Mouse (Mus musculus): ENCODE measurements around the gene 2810021J22Rik. TPM values are rescaled to one million over a fixed set of nuclear protein-coding genes. Genes with fewer than 3 reads are reported as not detected.

2810021J22Rik gene
- polyA plus RNA-seq, 1 experiment from 2014 or later = 9.9 TPM

GRCm38 (mm10) chr11:58918759-58919158 lies 51.7 kb downstream of the 2810021J22Rik start:
- WGBS = 76% methylated on average over 5 of the region's 5 CpGs

GRCm38 (mm10) chr11:58922420-58922819 lies 55.4 kb downstream of the 2810021J22Rik start:
- Histone ChIP-seq H3K4me3 (replicated peaks) (no peak overlapping the region), H3K4me2 (no peak overlapping the region), H3K27me3 (no peaks in the 10 kb centered on the region), H3K36me3 (no peaks in the 10 kb centered on the region), H3K9me3 (replicated peaks) (no peaks in the 10 kb centered on the region), H3K4me1 (no peaks in the 10 kb centered on the region), H3K27ac (no peak overlapping the region), H3K9ac (no peak overlapping the region)
- 82% methylated on average over 9 of the region's 9 CpGs for WGBS
- ATAC-seq (replicated peaks; ENCODE audit: low FRiP score) = no peak

More at GRCm38 (mm10) chr11:58918759-58919158, 51.7 kb downstream of the 2810021J22Rik start:
- peaks cover 6% of the 10 kb centered on the region for H3K4me1 ChIP-seq
- no peak overlapping the region for H3K27ac ChIP-seq
- no peak for ATAC-seq (replicated peaks; ENCODE audit: low FRiP score)
- H3K36me3 ChIP-seq = no peaks in the 10 kb centered on the region
- H3K9me3 ChIP-seq (replicated peaks) = no peaks in the 10 kb centered on the region
- H3K4me2 ChIP-seq = no peak overlapping the region
- H3K9ac ChIP-seq = no peak overlapping the region
- no peak overlapping the region for H3K4me3 ChIP-seq (replicated peaks)
- 0 out of 2 replicates have a peak, but pooled peaks cover 5% of the 10 kb centered on the region for H3K27me3 ChIP-seq

DNA sequence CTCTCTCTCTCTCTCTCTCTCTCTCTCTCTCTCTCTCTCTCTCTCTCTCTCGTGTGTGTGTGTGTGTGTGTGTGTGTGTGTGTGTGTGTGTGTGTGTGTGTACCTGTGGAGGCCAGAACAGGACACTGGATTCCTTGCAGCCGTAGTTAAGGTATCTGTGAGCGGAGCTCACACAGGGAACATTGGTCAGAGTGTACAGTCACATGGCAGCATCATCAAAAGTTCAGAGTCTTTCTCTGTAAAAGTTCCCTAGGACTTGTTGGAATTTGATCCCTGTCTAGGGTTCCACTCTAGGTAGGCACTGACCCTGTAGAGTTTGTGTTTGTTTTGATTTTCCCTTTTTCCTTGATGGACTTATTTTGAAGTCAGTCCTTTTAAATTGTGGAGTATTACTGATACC lies 59.6 kb downstream of the 2810021J22Rik start:
- no peak overlapping the region for H3K4me3 ChIP-seq (replicated peaks)
- H3K9ac ChIP-seq = no peak overlapping the region
- peaks cover 14% of the 10 kb centered on the region; the same call in 1 of the 2 replicates for H3K4me1 ChIP-seq
- H3K27me3 ChIP-seq = no peaks in the 10 kb centered on the region
- H3K4me2 ChIP-seq = no peak overlapping the region
- 72% methylated on average over 2 of the region's 3 CpGs for WGBS
- no peak overlapping the region for H3K27ac ChIP-seq
- ATAC-seq (replicated peaks; ENCODE audit: low FRiP score) = no peak
- peaks cover 10% of the 10 kb centered on the region for H3K36me3 ChIP-seq
- H3K9me3 ChIP-seq (replicated peaks) = no peaks in the 10 kb centered on the region

GRCm38 (mm10) chr11:58927053-58927452 lies 60.0 kb downstream of the 2810021J22Rik start:
- H3K27me3 ChIP-seq = no peaks in the 10 kb centered on the region
- WGBS = 66% methylated on average over 2 of the region's 2 CpGs

DNA sequence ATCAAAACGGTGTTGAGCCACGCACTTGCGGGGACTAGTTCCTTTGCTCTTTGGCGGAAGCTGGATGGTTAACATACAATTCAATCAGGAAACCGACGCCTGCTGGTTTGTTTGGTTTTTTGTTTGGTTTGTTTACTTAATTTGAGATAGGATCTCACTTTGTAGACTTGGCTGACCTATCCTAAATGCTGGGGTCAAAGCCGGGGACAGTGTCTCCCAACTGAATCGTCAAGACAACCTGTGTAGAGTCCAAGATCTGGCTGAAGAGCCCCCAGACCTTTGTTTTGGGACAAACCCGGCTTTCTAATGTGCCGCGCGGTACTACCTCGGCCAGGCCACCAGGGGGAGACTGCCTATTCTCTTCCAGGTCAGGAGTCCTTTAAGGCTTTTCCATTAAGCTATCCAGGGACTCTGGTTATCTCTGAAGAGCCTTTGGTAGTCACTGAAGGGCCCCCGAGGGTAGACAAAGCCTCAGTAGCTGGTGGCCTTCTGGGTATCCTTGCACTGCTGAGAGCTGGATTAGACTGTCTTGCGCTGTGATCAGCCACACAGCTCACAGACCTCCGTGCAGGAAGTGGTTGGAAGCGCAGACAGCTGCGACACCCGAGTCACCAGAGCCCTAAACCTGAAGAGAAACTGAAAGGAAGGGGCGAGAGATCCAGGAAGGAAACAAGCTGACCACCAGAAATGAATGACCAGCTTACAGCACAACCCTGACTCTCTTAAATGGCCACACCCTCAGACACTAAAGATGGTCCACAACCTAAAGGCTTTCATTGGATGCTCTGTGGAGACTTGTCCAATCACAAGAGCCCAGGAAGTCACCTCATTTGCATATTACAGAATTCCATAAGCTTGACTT lies 61.0 kb downstream of the 2810021J22Rik start:
- Histone ChIP-seq H3K4me2 (peak overlapping the region; percentile 45), H3K9me3 (replicated peaks) (no peaks in the 10 kb centered on the region), H3K4me3 (replicated peaks) (peak overlapping the region; percentile 26), H3K27ac (peak overlapping the region; percentile 74), H3K27me3 (no peaks in the 10 kb centered on the region), H3K4me1 (peaks cover 14% of the 10 kb centered on the region; the same call in 1 of the 2 replicates), H3K9ac (0 out of 2 replicates have a peak overlapping the region, but pooled peaks have one; percentile 14), H3K36me3 (peaks cover 23% of the 10 kb centered on the region)
- WGBS = 34% methylated on average over 20 of the region's 20 CpGs
- ATAC-seq (replicated peaks; ENCODE audit: low FRiP score) = peak; percentile 75

More at GRCm38 (mm10) chr11:58927053-58927452, 60.0 kb downstream of the 2810021J22Rik start:
- Histone ChIP-seq H3K4me1 (peaks cover 14% of the 10 kb centered on the region; the same call in 1 of the 2 replicates), H3K9ac (no peak overlapping the region), H3K4me3 (replicated peaks) (no peak overlapping the region), H3K36me3 (peaks cover 14% of the 10 kb centered on the region), H3K4me2 (no peak overlapping the region), H3K27ac (no peak overlapping the region), H3K9me3 (replicated peaks) (no peaks in the 10 kb centered on the region)
- ATAC-seq (replicated peaks; ENCODE audit: low FRiP score) = no peak

DNA sequence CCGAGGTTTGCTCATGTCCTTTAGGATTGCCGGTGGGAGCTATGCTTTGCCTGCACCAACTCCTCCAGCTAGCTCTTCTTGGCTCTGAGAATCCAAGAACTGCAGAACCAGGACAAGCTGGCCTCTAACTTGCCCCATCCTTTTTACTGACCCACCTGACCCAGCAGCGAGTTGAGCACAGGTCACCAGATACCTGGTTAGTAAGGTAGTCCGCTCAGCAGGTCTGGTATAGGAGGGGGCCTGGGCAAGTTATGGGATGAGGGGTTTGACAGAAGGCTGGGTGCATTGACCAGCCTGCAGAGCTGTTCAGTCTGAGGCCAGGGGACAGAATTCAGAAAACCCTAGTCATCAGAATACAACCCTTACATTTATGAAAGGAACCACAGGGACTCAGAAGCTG lies 62.0 kb downstream of the 2810021J22Rik start:
- Histone ChIP-seq H3K27ac (peak overlapping the region; percentile 22; the same call in 1 of the 2 replicates), H3K4me2 (no peak overlapping the region), H3K9me3 (replicated peaks) (no peaks in the 10 kb centered on the region), H3K4me1 (peaks cover 14% of the 10 kb centered on the region; the same call in 1 of the 2 replicates), H3K36me3 (peaks cover 34% of the 10 kb centered on the region), H3K27me3 (no peaks in the 10 kb centered on the region), H3K9ac (no peak overlapping the region), H3K4me3 (replicated peaks) (no peak overlapping the region)
- 80% methylated on average over 4 of the region's 4 CpGs for WGBS
- ATAC-seq (replicated peaks; ENCODE audit: low FRiP score) = no peak

- H3K27me3 ChIP-seq = no peaks in the 10 kb centered on the region
- peaks cover 40% of the 10 kb centered on the region for H3K36me3 ChIP-seq
- 45% methylated on average over 3 of the region's 3 CpGs for WGBS
- H3K4me1 ChIP-seq = peaks cover 14% of the 10 kb centered on the region; the same call in 1 of the 2 replicates
- no peak for ATAC-seq (replicated peaks; ENCODE audit: low FRiP score)
- no peak overlapping the region for H3K4me2 ChIP-seq
- no peaks in the 10 kb centered on the region for H3K9me3 ChIP-seq (replicated peaks)
- H3K9ac ChIP-seq = no peak overlapping the region
- H3K27ac ChIP-seq = peak overlapping the region; percentile 73
- no peak overlapping the region for H3K4me3 ChIP-seq (replicated peaks)
Measured at GRCm38 (mm10) chr11:58929641-58930040, 62.6 kb downstream of the 2810021J22Rik start.

GRCm38 (mm10) chr11:58930254-58930653 lies 63.2 kb downstream of the 2810021J22Rik start:
- Histone ChIP-seq H3K4me1 (peaks cover 14% of the 10 kb centered on the region; the same call in 1 of the 2 replicates), H3K27me3 (no peaks in the 10 kb centered on the region), H3K36me3 (peaks cover 43% of the 10 kb centered on the region), H3K9ac (no peak overlapping the region), H3K9me3 (replicated peaks) (no peaks in the 10 kb centered on the region), H3K4me2 (no peak overlapping the region), H3K4me3 (replicated peaks) (no peak overlapping the region), H3K27ac (no peak overlapping the region)
- 92% methylated on average over 3 of the region's 3 CpGs for WGBS
- no peak for ATAC-seq (replicated peaks; ENCODE audit: low FRiP score)

DNA sequence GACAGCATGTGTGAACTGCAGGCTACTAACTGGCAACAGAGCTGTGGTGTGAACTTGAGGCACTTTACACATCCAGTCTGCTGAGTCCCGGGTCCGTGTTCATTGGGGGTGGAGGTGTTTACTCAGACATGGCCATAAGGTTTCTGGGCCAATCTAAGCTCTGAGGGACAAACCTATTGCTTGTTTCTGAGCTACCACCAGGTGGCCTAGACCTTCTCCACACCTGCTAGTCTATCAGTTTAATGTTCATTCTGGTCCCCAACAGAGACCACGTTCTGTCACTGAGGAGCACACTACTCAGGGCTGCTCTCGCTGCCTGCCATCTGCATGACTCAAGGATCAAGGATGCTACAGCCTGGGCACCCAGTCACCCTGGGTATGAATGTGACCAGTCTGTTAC lies 64.6 kb downstream of the 2810021J22Rik start:
- Histone ChIP-seq H3K9me3 (replicated peaks) (no peaks in the 10 kb centered on the region), H3K36me3 (peaks cover 56% of the 10 kb centered on the region), H3K4me2 (no peak overlapping the region), H3K27me3 (no peaks in the 10 kb centered on the region), H3K27ac (no peak overlapping the region), H3K4me1 (peaks cover 15% of the 10 kb centered on the region), H3K9ac (no peak overlapping the region), H3K4me3 (replicated peaks) (no peak overlapping the region)
- WGBS = 57% methylated on average over 4 of the region's 4 CpGs
- ATAC-seq (replicated peaks; ENCODE audit: low FRiP score) = no peak

Other genes with a start within 250 kb of the 2810021J22Rik start
- not detected in 2 replicates for gene Olfr323, start 236.7 kb upstream of the 2810021J22Rik start, polyA plus RNA-seq (2015; fragmentation: Nextera tagmentation; extraction: Ambion mirVana)
- 0.13 and 0.33 TPM in 2 replicates for gene Trim58, start 226.8 kb upstream of the 2810021J22Rik start, polyA plus RNA-seq (2015; fragmentation: Nextera tagmentation; extraction: Ambion mirVana)
- 0.04 TPM in 1 of 2 replicates, not detected in the other for gene Olfr322, start 208.4 kb upstream of the 2810021J22Rik start, polyA plus RNA-seq (2015; fragmentation: Nextera tagmentation; extraction: Ambion mirVana)
- gene Olfr320, start 186.1 kb upstream of the 2810021J22Rik start, polyA plus RNA-seq (2015; fragmentation: Nextera tagmentation; extraction: Ambion mirVana) = not detected in 2 replicates
- gene Olfr319, start 168.1 kb upstream of the 2810021J22Rik start, polyA plus RNA-seq (2015; fragmentation: Nextera tagmentation; extraction: Ambion mirVana) = not detected in 2 replicates
- not detected in 2 replicates for gene Olfr318, start 143.2 kb upstream of the 2810021J22Rik start, polyA plus RNA-seq (2015; fragmentation: Nextera tagmentation; extraction: Ambion mirVana)
- gene Olfr317, start 128.0 kb upstream of the 2810021J22Rik start, polyA plus RNA-seq (2015; fragmentation: Nextera tagmentation; extraction: Ambion mirVana) = not detected in 2 replicates
- not detected in 2 replicates for gene Olfr316, start 114.5 kb upstream of the 2810021J22Rik start, polyA plus RNA-seq (2015; fragmentation: Nextera tagmentation; extraction: Ambion mirVana)
- not detected in 2 replicates for gene Olfr315, start 94.0 kb upstream of the 2810021J22Rik start, polyA plus RNA-seq (2015; fragmentation: Nextera tagmentation; extraction: Ambion mirVana)
- gene Olfr314, start 84.3 kb upstream of the 2810021J22Rik start, polyA plus RNA-seq (2015; fragmentation: Nextera tagmentation; extraction: Ambion mirVana) = not detected in 2 replicates
- 0.35 and 0.63 TPM in 2 replicates for gene Fam183b, start 65.3 kb upstream of the 2810021J22Rik start, polyA plus RNA-seq (2015; fragmentation: Nextera tagmentation; extraction: Ambion mirVana)
- gene Olfr313, start 52.2 kb upstream of the 2810021J22Rik start, polyA plus RNA-seq (2015; fragmentation: Nextera tagmentation; extraction: Ambion mirVana) = not detected in 2 replicates
- gene Olfr312, start 38.0 kb upstream of the 2810021J22Rik start, polyA plus RNA-seq (2015; fragmentation: Nextera tagmentation; extraction: Ambion mirVana) = not detected in 2 replicates
- gene Olfr311, start 28.0 kb upstream of the 2810021J22Rik start, polyA plus RNA-seq (2015; fragmentation: Nextera tagmentation; extraction: Ambion mirVana) = not detected in 2 replicates
- 7.2 and 9.0 TPM in 2 replicates for gene Gm12258, start 20.1 kb upstream of the 2810021J22Rik start, polyA plus RNA-seq (2015; fragmentation: Nextera tagmentation; extraction: Ambion mirVana)
- gene Zfp39, start 37.0 kb downstream of the 2810021J22Rik start, polyA plus RNA-seq (2015; fragmentation: Nextera tagmentation; extraction: Ambion mirVana) = 5.2 and 6.9 TPM in 2 replicates
- gene Btnl10, start 50.7 kb downstream of the 2810021J22Rik start, polyA plus RNA-seq (2015; fragmentation: Nextera tagmentation; extraction: Ambion mirVana) = 0.10 and 0.30 TPM in 2 replicates
- 243 and 247 TPM in 2 replicates for gene Rnf187, start 71.7 kb downstream of the 2810021J22Rik start, polyA plus RNA-seq (2015; fragmentation: Nextera tagmentation; extraction: Ambion mirVana)
- gene Hist3h2ba, start 81.7 kb downstream of the 2810021J22Rik start, polyA plus RNA-seq (2015; fragmentation: Nextera tagmentation; extraction: Ambion mirVana) = 81.6 and 82.0 TPM in 2 replicates
- gene Hist3h2a, start 87.5 kb downstream of the 2810021J22Rik start, polyA plus RNA-seq (2015; fragmentation: Nextera tagmentation; extraction: Ambion mirVana) = 36.4 and 40.3 TPM in 2 replicates
- gene Trim17, start 87.5 kb downstream of the 2810021J22Rik start, polyA plus RNA-seq (2015; fragmentation: Nextera tagmentation; extraction: Ambion mirVana) = 0.58 and 0.71 TPM in 2 replicates
- 20.0 and 20.6 TPM in 2 replicates for gene Trim11, start 110.9 kb downstream of the 2810021J22Rik start, polyA plus RNA-seq (2015; fragmentation: Nextera tagmentation; extraction: Ambion mirVana)

Measured in kidney, embryonic 15.5 days (tissue).